Mouse (Mus musculus) T-cell, adult 2 months (primary cell): ENCODE data around the gene Tnnt3.

Source experiments
- DNase-seq: peaks from one replicate; pipeline ENCODE4 v3.0.0; 2022; ENCODE audit warnings: low spot score

Tnnt3 gene

GRCm38 (mm10) chr7:142507453-142507852 is 8.8 kb downstream of the Tnnt3 start:
- DNase-seq, result no peak

DNA sequence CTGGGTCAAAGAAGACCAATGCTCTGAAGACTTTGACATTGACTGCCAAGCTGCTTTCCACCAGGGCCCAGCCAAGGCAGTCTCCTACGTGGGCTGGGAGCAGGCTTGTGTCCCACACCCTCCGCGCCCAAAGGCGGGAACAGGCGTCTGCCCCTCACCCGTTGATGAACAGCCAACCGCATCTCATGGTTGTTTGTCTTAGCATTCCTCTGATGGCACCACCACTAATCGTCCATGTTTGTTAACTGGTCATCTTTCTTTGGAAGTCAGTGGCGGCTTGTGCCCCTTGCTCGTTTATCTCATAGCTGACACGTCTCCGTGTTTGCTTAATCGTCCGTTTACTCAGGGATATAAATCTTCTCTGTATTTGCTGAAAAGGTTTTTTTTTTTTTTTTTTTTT is 10.9 kb downstream of the Tnnt3 start:
- DNase-seq, result no peak

- DNase-seq, result no peak
Observed at GRCm38 (mm10) chr7:142510021-142510777, 11.6 kb downstream of the Tnnt3 start.

- DNase-seq, result no peak
Observed at GRCm38 (mm10) chr7:142514048-142514447, 15.4 kb downstream of the Tnnt3 start.

- DNase-seq, result no peak
Observed at GRCm38 (mm10) chr7:142516221-142516978, 17.8 kb downstream of the Tnnt3 start.

GRCm38 (mm10) chr7:142517531-142517930 is 18.9 kb downstream of the Tnnt3 start:
- no peak for DNase-seq

DNA sequence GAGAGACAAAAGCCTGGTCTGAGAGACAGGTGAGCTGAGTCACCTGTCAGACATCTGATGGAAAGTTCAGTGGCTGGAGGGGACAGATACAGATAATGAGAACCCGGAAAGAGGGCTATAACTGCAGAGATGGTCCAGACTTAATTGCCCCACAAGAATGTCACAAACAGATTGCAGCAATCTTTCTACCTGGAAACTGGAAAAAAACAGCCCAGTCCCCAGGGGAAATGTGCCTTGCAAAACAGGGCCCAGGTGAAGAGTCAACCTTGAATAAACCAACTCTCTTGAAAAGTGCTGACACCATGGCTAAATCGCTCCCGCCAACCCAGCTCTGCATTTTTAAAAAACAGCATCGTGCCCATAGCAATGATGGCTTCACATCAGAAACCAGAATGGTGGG is 21.7 kb downstream of the Tnnt3 start:
- no peak for DNase-seq

GRCm38 (mm10) chr7:142522352-142522751 is 23.7 kb downstream of the Tnnt3 start:
- no peak for DNase-seq

DNA sequence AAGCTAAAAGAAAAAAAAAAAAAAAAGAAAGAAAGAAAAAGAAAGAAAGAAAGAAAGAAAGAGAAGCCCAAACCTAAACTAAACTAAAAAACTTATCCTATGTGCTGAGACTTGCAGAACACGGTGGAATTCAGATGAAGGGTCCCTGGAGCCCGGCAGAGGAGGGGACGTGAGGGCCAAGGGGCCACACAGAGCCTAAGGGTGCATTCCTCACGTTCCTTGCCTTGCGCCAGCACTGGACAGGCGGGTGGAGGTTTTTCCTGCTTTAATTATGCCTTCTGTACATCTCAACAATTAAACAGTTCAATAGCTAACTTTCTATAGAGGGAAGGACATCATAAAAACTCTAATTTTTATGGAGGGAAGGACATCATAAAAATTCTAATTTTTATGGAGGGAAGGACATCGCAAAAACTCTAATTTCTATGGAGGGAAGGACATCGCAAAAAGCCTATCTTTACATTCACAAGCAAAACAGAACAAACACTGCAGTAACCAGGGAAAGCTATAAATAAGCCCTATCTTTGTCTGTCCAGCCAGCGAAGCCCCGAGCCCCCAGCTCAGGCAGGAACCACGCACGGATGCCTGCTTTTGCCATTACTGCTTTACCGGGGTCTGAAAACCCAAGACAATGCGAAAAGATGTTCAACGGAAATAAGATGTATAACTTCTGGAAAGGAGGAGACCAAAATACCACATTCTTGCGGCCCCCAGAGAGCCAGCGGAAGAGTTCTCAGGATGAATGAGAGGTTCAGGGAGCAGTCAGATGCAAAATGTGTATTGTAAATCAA is 24.8 kb downstream of the Tnnt3 start:
- no peak for DNase-seq

GRCm38 (mm10) chr7:142525342-142526178 is 26.9 kb downstream of the Tnnt3 start:
- no peak for DNase-seq

- no peak for DNase-seq
Observed at GRCm38 (mm10) chr7:142529350-142529749, 30.7 kb downstream of the Tnnt3 start.

DNA sequence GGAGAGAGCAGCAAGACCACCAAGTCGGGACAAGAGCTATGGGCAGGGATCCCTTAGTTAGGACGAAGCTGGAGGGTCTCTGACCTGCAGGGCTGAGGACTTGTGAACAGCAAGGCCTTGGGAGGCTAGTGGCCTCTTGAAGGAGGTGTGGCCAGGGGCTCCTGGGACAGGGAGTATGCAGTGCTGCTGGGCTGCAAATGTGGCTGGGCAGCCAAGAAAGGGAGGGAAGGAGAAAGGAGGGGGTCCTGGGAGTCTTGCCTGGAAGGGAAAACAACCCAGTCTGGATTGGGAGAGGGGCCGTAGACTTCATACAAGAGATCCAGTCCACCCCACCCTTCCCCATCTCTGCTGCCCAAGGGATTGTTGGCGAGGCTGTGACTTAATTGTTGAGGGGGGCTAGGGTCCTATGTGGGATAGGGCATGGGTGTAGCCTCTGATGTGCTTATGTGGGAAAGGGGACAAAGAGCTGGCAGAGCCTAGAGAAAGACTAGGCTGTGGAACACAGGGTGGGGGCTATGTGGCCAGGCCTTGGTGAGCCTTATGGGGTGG is 33.4 kb downstream of the Tnnt3 start:
- DNase-seq, result no peak

DNA sequence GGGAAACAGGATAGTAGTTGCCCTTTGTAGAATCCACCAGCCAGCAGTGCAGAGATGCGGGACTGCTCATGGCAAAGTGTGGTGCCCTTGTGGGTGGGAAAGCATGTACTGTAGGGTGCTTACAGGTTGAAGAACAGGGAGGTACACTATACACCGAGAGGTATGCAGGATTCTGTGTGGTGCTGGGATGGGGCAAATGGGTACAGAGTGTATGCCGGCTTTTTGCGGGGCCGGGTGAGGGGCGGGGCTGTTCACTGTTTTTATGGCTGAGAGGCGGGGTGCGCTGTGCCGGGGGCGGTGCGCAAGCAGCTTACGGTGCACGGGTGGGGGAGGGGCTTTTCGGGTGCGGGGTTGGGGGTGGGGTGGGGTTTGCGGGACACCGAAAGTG is 34.0 kb downstream of the Tnnt3 start, which contains the start of gene Mrpl23:
Gene Mrpl23 (plus strand): TSS at position 16 of the 388 bp plus-strand sequence.
- no peak for DNase-seq

- DNase-seq, result peak; percentile 88
Observed at GRCm38 (mm10) chr7:142533059-142533855, 34.6 kb downstream of the Tnnt3 start.

DNA sequence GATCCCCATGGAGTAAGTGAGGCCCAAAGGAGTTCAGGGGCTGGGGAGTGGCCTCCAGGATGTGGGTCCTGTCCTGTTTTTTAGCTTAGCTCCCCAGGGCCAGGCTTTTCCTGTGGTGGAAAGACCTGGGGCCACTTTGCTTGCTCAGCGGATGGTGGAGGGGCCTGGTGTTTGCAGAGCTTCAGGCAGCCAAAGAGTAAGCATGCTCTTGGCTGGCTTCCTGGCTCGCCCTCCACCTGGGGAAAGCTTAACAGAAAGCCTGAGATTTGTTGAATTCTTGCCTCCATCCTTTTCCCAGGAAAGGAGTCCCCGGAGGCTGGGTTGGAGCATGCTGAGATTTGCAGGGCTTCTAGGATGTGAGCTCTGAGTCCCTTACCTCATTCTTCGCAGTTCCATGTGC is 36.5 kb downstream of the Tnnt3 start:
- no peak for DNase-seq

GRCm38 (mm10) chr7:142535832-142536231 is 37.2 kb downstream of the Tnnt3 start:
- no peak for DNase-seq

- no peak for DNase-seq
Observed at GRCm38 (mm10) chr7:142537181-142537580, 38.5 kb downstream of the Tnnt3 start.

GRCm38 (mm10) chr7:142537879-142538278 is 39.2 kb downstream of the Tnnt3 start:
- DNase-seq, result peak; percentile 36

DNA sequence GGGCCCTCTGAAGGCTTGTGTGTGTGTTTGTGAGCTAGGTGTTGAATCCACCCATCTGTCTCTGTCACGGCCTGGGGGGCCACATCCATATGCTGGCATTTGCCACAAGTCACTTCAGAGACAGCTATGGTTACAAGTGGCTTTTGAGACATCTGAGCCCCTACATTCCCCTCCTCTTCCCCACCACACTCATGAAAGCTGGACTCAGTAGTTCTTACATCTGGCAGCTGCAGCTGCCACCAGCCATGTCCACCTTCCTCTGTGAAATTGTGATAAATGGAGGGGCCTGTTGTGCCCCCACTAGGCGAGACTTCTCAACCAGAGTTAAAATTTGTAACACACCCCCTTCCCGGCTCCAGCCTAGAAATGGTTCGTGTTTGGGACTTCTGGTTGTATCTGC is 39.7 kb downstream of the Tnnt3 start:
- DNase-seq, result no peak

GRCm38 (mm10) chr7:142538766-142539165 is 40.1 kb downstream of the Tnnt3 start:
- no peak for DNase-seq

DNA sequence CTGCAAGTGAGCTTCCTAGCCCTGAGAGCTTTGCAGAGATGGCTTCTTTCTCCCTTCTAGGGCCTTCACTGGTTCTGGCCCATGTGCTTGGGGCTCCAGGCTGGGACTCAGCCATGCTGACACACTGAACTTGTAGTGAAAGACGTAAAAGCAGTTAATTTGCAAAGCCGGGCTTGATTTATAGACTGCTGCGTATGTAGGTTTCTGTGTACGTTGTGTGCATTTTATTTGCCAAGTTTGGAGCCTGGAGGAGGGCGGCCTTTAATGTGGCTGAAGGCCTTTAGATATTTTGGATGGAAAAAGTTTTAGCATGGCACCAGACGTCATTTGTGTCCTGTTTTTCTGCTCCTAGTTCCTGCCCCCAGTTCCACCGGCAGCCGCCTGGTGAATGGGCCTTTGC is 41.2 kb downstream of the Tnnt3 start:
- no peak for DNase-seq
